8 mouse cellular contexts compared by ENCODE assay signal in genomic region chr3:95754345-95755206, GRCm38 (mm10). TPM values are rescaled to one million over a fixed set of nuclear protein-coding genes. Genes with fewer than 3 reads are reported as not detected.
DNase-seq lines count a peak whose midpoint lies in the region; ATAC-seq and TF ChIP-seq lines count a peak whose summit lies in the region.

No protein-coding gene starts in this region.

- TF ChIP-seq CTCF in CH12.LX (conservative IDR thresholded peaks at IDR 0.05 in 1 of 2, IDR thresholded peaks at IDR 0.05 in 1 of 2; ENCODE audit: low read depth in 2 of 2, low read length in 2 of 2) = no peak

- peak overlapping the region; percentile 80 for H3K9ac ChIP-seq in CH12.LX (ENCODE audit: insufficient read depth, low read depth)
- peak overlapping the region; percentile 85 for H3K9ac ChIP-seq in forebrain, embryonic 11.5 days (ENCODE audit: low read length)
- H3K9ac ChIP-seq in heart, embryonic 16.5 days (ENCODE audit: low read length) = peak overlapping the region; percentile 87
- peak overlapping the region; percentile 85 for H3K9ac ChIP-seq in liver, embryonic 15.5 days
- H3K9ac ChIP-seq in neural tube, embryonic 12.5 days = peak overlapping the region; percentile 69

- peaks cover 8 to 31% of the 10 kb centered on the region in 2 experiments for H3K4me1 ChIP-seq in CH12.LX (ENCODE audit: control insufficient read depth in 1 of 2, insufficient read depth in 2 of 2)
- H3K4me1 ChIP-seq in forebrain, embryonic 11.5 days (replicated peaks; ENCODE audit: control insufficient read depth, insufficient read depth, low read length) = no peaks in the 10 kb centered on the region
- H3K4me1 ChIP-seq in heart, embryonic 16.5 days (ENCODE audit: control insufficient read depth, insufficient read depth, low read length) = peaks cover 6% of the 10 kb centered on the region
- peaks cover 26% of the 10 kb centered on the region for H3K4me1 ChIP-seq in liver, embryonic 15.5 days (replicated peaks)
- peaks cover 8% of the 10 kb centered on the region; the same call in 1 of the 2 replicates for H3K4me1 ChIP-seq in neural tube, embryonic 12.5 days

- H3K27ac ChIP-seq in CH12.LX (ENCODE audit: insufficient read depth, low read depth) = 0 out of 2 replicates have a peak overlapping the region, but pooled peaks have one; percentile 5
- no peak overlapping the region for H3K27ac ChIP-seq in forebrain, embryonic 11.5 days (ENCODE audit: low read depth, low read length)
- peak overlapping the region; percentile 69 for H3K27ac ChIP-seq in heart, embryonic 16.5 days (ENCODE audit: low read length)
- peak overlapping the region; percentile 71 for H3K27ac ChIP-seq in liver, embryonic 15.5 days (replicated peaks)
- no peak overlapping the region for H3K27ac ChIP-seq in neural tube, embryonic 12.5 days

- WGBS in forebrain, embryonic 11.5 days = 1% methylated on average over 30 of the region's 30 CpGs
- whole genome bisulfite sequencing in heart, embryonic 16.5 days = under 1% methylated on average over 30 of the region's 30 CpGs
- WGBS in liver, embryonic 15.5 days (ENCODE audit: insufficient replicate concordance) = under 1% methylated on average over 30 of the region's 30 CpGs
- WGBS in neural tube, embryonic 12.5 days = under 1% methylated on average over 30 of the region's 30 CpGs

- no peaks in the 10 kb centered on the region for H3K27me3 ChIP-seq in CH12.LX (replicated peaks)
- H3K27me3 ChIP-seq in forebrain, embryonic 11.5 days (ENCODE audit: control insufficient read depth, insufficient read depth, low read length) = no peaks in the 10 kb centered on the region
- H3K27me3 ChIP-seq in heart, embryonic 16.5 days (ENCODE audit: control insufficient read depth, insufficient read depth, low read length) = no peaks in the 10 kb centered on the region
- H3K27me3 ChIP-seq in liver, embryonic 15.5 days = peaks cover 8% of the 10 kb centered on the region; the same call in 1 of the 2 replicates
- H3K27me3 ChIP-seq in neural tube, embryonic 12.5 days (replicated peaks) = no peaks in the 10 kb centered on the region

- ATAC-seq in forebrain, embryonic 11.5 days (replicated peaks; ENCODE audit: low FRiP score) = peak; percentile 97
- peak; percentile 97 for ATAC-seq in heart, embryonic 16.5 days (replicated peaks; ENCODE audit: extremely low read depth, insufficient read depth, low FRiP score)
- peak; percentile 98 for ATAC-seq in liver, embryonic 15.5 days (ENCODE audit: insufficient read depth)
- peak; percentile 97 for ATAC-seq in neural tube, embryonic 12.5 days (ENCODE audit: low FRiP score, low read depth)

- H3K36me3 ChIP-seq in CH12.LX (replicated peaks in 1 of 2; ENCODE audit: control insufficient read depth in 1 of 2, insufficient read depth in 1 of 2, low read length in 1 of 2) = peaks cover 35% of the 10 kb centered on the region in 2 experiments
- no peaks in the 10 kb centered on the region; the same call in 1 of the 2 replicates for H3K36me3 ChIP-seq in forebrain, embryonic 11.5 days (ENCODE audit: control insufficient read depth, insufficient read depth, low read length)
- peaks cover 21% of the 10 kb centered on the region for H3K36me3 ChIP-seq in heart, embryonic 16.5 days (ENCODE audit: control insufficient read depth, insufficient read depth)
- H3K36me3 ChIP-seq in liver, embryonic 15.5 days (replicated peaks) = peaks cover 34% of the 10 kb centered on the region
- H3K36me3 ChIP-seq in neural tube, embryonic 12.5 days = peaks cover 29% of the 10 kb centered on the region

- peak overlapping the region; percentile 87 for H3K4me2 ChIP-seq in CH12.LX (ENCODE audit: insufficient read depth, low read depth, poor library complexity, severe bottlenecking)
- peak overlapping the region; percentile 77 for H3K4me2 ChIP-seq in forebrain, embryonic 11.5 days (ENCODE audit: low read depth, low read length, severe bottlenecking)
- H3K4me2 ChIP-seq in heart, embryonic 16.5 days (ENCODE audit: low read depth, low read length) = peak overlapping the region; percentile 93
- H3K4me2 ChIP-seq in liver, embryonic 15.5 days = peak overlapping the region; percentile 89
- peak overlapping the region; percentile 78 for H3K4me2 ChIP-seq in neural tube, embryonic 12.5 days (replicated peaks)

- peak; percentile 91 for TF ChIP-seq POLR2A in CH12.LX (IDR thresholded peaks at IDR 0.05; ENCODE audit: low read depth, low read length)

- peak; percentile 46; the same call in 1 of the 2 replicates for TF ChIP-seq EP300 in CH12.LX (IDR thresholded peaks at IDR 0.05; ENCODE audit: low read length)

- H3K9me3 ChIP-seq in CH12.LX (replicated peaks; ENCODE audit: low read length) = no peaks in the 10 kb centered on the region
- no peaks in the 10 kb centered on the region for H3K9me3 ChIP-seq in forebrain, embryonic 11.5 days (ENCODE audit: control insufficient read depth, low read length)
- H3K9me3 ChIP-seq in heart, embryonic 16.5 days (replicated peaks; ENCODE audit: control insufficient read depth, low read length) = no peaks in the 10 kb centered on the region
- H3K9me3 ChIP-seq in liver, embryonic 15.5 days (replicated peaks) = no peaks in the 10 kb centered on the region
- no peaks in the 10 kb centered on the region for H3K9me3 ChIP-seq in neural tube, embryonic 12.5 days

- no peak for TF ChIP-seq RAD21 in CH12.LX (IDR thresholded peaks at IDR 0.05; ENCODE audit: low read depth, low read length)

- H3K79me2 ChIP-seq in CH12.LX (replicated peaks; ENCODE audit: control insufficient read depth, extremely low read depth, insufficient read depth, poor library complexity, severe bottlenecking) = peaks cover 17% of the 10 kb centered on the region

- DNase-seq in CH12.LX (ENCODE audit: extremely low read depth) = peak; percentile 97
- DNase-seq in c-Kit-positive CD71-positive TER-119-negative erythroid progenitor cells, embryonic 14.5 days (ENCODE audit: low read depth) = peak; percentile 91
- peak; percentile 93 for DNase-seq in forebrain, embryonic 11.5 days (ENCODE audit: low spot score)
- peak; percentile 95 to 98 for DNase-seq in kidney, postnatal 36 days
- DNase-seq in telencephalon, adult 2 months (ENCODE audit: low read depth, low spot score) = peak; percentile 95

- dilution Hi-C loops in CH12.LX (cut with MboI; ENCODE audit: extremely low pct_ligation_motif_present, extremely low pct_unique_long_range_greater_than_20kb, low sequenced_read_pairs) = no loop called here

- peak overlapping the region; percentile 85 to 100 (median 86) for H3K4me3 ChIP-seq in CH12.LX (replicated peaks in 1 of 3; ENCODE audit: low read depth in 2 of 3, low read length in 2 of 3, poor library complexity in 1 of 3)
- H3K4me3 ChIP-seq in forebrain, embryonic 11.5 days (ENCODE audit: low read depth, low read length) = peak overlapping the region; percentile 79
- H3K4me3 ChIP-seq in heart, embryonic 16.5 days (ENCODE audit: low read length) = peak overlapping the region; percentile 95
- peak overlapping the region; percentile 87 for H3K4me3 ChIP-seq in liver, embryonic 15.5 days (replicated peaks)
- peak overlapping the region; percentile 76 for H3K4me3 ChIP-seq in neural tube, embryonic 12.5 days

- in situ Hi-C loops in CH12.LX (cut with MboI; ENCODE audit: low pct_ligation_motif_present, low pct_unique_long_range_greater_than_20kb, low sequenced_read_pairs) = loop anchor here (25.0 kb wide), 1 partner anchor 242 kb away; no protein-coding TSS in a partner anchor

TF ChIP-seq in CH12.LX, 34 proteins besides CTCF, POLR2A, EP300 and RAD21 (continues in another document):
- TF ChIP-seq POLR2AphosphoS2 (IDR thresholded peaks at IDR 0.05; ENCODE audit: low read depth, low read length) (peak; percentile 75; the same call in 1 of the 2 replicates), TBP (conservative IDR thresholded peaks at IDR 0.05; ENCODE audit: low read depth, low read length) (peak; percentile 70), MXI1 (IDR thresholded peaks at IDR 0.05; ENCODE audit: low read depth, low read length) (peak; percentile 94), IRF4 (IDR thresholded peaks at IDR 0.05; ENCODE audit: low read depth, low read length) (peak; percentile 88; the same call in 1 of the 2 replicates), TCF12 (IDR thresholded peaks at IDR 0.05; ENCODE audit: low read depth, low read length) (peak; percentile 91), ETS1 (conservative IDR thresholded peaks at IDR 0.05; ENCODE audit: low read depth, low read length) (0 out of 2 replicates have a peak, but pooled peaks have one; percentile 20), MAZ (IDR thresholded peaks at IDR 0.05; ENCODE audit: low read depth, low read length) (peak; percentile 92), MYC (IDR thresholded peaks at IDR 0.05; ENCODE audit: low read depth, low read length) (peak; percentile 88), ZKSCAN1 (IDR thresholded peaks at IDR 0.05; ENCODE audit: borderline replicate concordance, low read depth, low read length) (no peak), E2F4 (IDR thresholded peaks at IDR 0.05; ENCODE audit: insufficient replicate concordance, low read depth, low read length) (0 out of 2 replicates have a peak, but pooled peaks have one; percentile 35), MEF2A (IDR thresholded peaks at IDR 0.05; ENCODE audit: borderline replicate concordance, low read depth, low read length) (peak; percentile 86; the same call in 1 of the 2 replicates), SIN3A (IDR thresholded peaks at IDR 0.05; ENCODE audit: low read length) (peak; percentile 90), KAT2A (IDR thresholded peaks at IDR 0.05; ENCODE audit: insufficient replicate concordance, low read length) (peak; percentile 85; the same call in 1 of the 2 replicates), ZNF384 (IDR thresholded peaks at IDR 0.05; ENCODE audit: low read depth, low read length) (peak; percentile 31)

RNA-seq across cellular contexts. Expression of gene Tars2, which starts 5.4 kb away (rescaled TPM):
- total RNA-seq in CH12.LX (2012; rRNA removed) (71.1 and 74.7 TPM in 2 replicates), CH12.LX (2014; rRNA removed) (59.8 and 61.5 TPM in 2 replicates)
- polyA plus RNA-seq in CH12.LX (2012; ENCODE audit: insufficient read length, low read depth) = 97.6 and 106 TPM in 2 replicates
- polyA plus RNA-seq in forebrain, embryonic 11.5 days (2014; fragmentation: Nextera tagmentation; extraction: Ambion mirVana) = 54.9 and 61.6 TPM in 2 replicates
- polyA plus RNA-seq in heart, embryonic 16.5 days (2015; fragmentation: Nextera tagmentation; extraction: Ambion mirVana) = 41.3 and 43.3 TPM in 2 replicates
- polyA plus RNA-seq in liver, embryonic 15.5 days (2015; fragmentation: Nextera tagmentation; extraction: Ambion mirVana) = 33.8 and 38.0 TPM in 2 replicates
- polyA plus RNA-seq in neural tube, embryonic 12.5 days (2016; fragmentation: Nextera tagmentation; extraction: Ambion mirVana) = 43.6 and 47.4 TPM in 2 replicates

RNA-seq across cellular contexts. Expression of gene Ecm1, which starts 15.2 kb away (rescaled TPM):
- total RNA-seq in CH12.LX (2012; rRNA removed) = 0.42 and 1.0 TPM in 2 replicates
- 0.40 and 1.00 TPM in 2 replicates for total RNA-seq in CH12.LX (2014; rRNA removed)
- polyA plus RNA-seq in CH12.LX (2012; ENCODE audit: insufficient read length, low read depth) = 4.0 and 4.3 TPM in 2 replicates
- polyA plus RNA-seq in forebrain, embryonic 11.5 days (2014; fragmentation: Nextera tagmentation; extraction: Ambion mirVana) = 17.2 and 19.4 TPM in 2 replicates
- 44.1 and 49.2 TPM in 2 replicates for polyA plus RNA-seq in heart, embryonic 16.5 days (2015; fragmentation: Nextera tagmentation; extraction: Ambion mirVana)
- polyA plus RNA-seq in liver, embryonic 15.5 days (2015; fragmentation: Nextera tagmentation; extraction: Ambion mirVana) = 17.4 and 18.2 TPM in 2 replicates
- polyA plus RNA-seq in neural tube, embryonic 12.5 days (2016; fragmentation: Nextera tagmentation; extraction: Ambion mirVana) = 18.8 and 19.8 TPM in 2 replicates

Comparison
In these comparisons a context has a peak if more than half of its experiments do, and no peak if none do; other contexts are left out.
1. H3K27ac ChIP-seq: peak in CH12.LX (single experiment), heart, embryonic 16.5 days (single experiment) and liver, embryonic 15.5 days (single experiment); none in forebrain, embryonic 11.5 days (single experiment) and neural tube, embryonic 12.5 days (single experiment).
2. Peak in every context shown above with its lines, with median percentiles within 50 percentile points of each other: DNase-seq, H3K4me2 ChIP-seq, H3K4me3 ChIP-seq, H3K9ac ChIP-seq and ATAC-seq.